Mouse (Mus musculus) G1E (cell line): ENCODE measurements around the gene Tsku.

Experiments used
- CTCF ChIP-seq: IDR thresholded peaks from 2 replicates; pipeline ENCODE4 v1.5.1; 2012; ENCODE audit warnings: low read depth, low read length, inconsistent platforms, mixed read lengths
- POLR2AphosphoS5 ChIP-seq: IDR thresholded peaks from 2 replicates; pipeline ENCODE4 v1.6.1; 2012; ENCODE audit warnings: low read depth, low read length, inconsistent platforms; ENCODE audit not compliant: insufficient replicate concordance
- TAL1 ChIP-seq: conservative IDR thresholded peaks from 2 replicates; pipeline ENCODE4 v1.6.1; 2012; ENCODE audit warnings: low read depth, low read length, inconsistent platforms, mixed read lengths

GRCm38 (mm10) chr7:98340343-98340742 lies 20.8 kb downstream of the Tsku start:
- TF ChIP-seq CTCF (no peak), TAL1 (no peak), POLR2AphosphoS5 (no peak)
